Mouse (Mus musculus): ENCODE data around the gene Zfp1.

The Zfp1 gene

GRCm38 (mm10) chr8:111643264-111644141, at the start of gene Zfp1:
Zfp1 (plus strand) TSS chr8:111643401.
- peak; percentile 90 for DNase-seq (ENCODE audit: low read depth, low spot score)

- DNase-seq (ENCODE audit: low read depth, low spot score), result no peak
These were observed 49.0 kb upstream of the Zfp1 start for GRCm38 (mm10) chr8:111594044-111594840.

GRCm38 (mm10) chr8:111594951-111595350, 48.2 kb upstream of the Zfp1 start:
- no peak for DNase-seq (ENCODE audit: low read depth, low spot score)

GRCm38 (mm10) chr8:111595712-111596484, 47.3 kb upstream of the Zfp1 start:
- DNase-seq (ENCODE audit: low read depth, low spot score), result no peak

- no peak for DNase-seq (ENCODE audit: low read depth, low spot score)
These were observed 46.7 kb upstream of the Zfp1 start for GRCm38 (mm10) chr8:111596485-111596821.

GRCm38 (mm10) chr8:111597310-111597709, 45.9 kb upstream of the Zfp1 start:
- DNase-seq (ENCODE audit: low read depth, low spot score), result no peak

GRCm38 (mm10) chr8:111599707-111600444, 43.3 kb upstream of the Zfp1 start:
- DNase-seq (ENCODE audit: low read depth, low spot score), result no peak

- no peak for DNase-seq (ENCODE audit: low read depth, low spot score)
These were observed 41.2 kb upstream of the Zfp1 start for GRCm38 (mm10) chr8:111602050-111602449.

- no peak for DNase-seq (ENCODE audit: low read depth, low spot score)
These were observed 38.2 kb upstream of the Zfp1 start for GRCm38 (mm10) chr8:111604986-111605385.

GRCm38 (mm10) chr8:111606961-111607360, 36.2 kb upstream of the Zfp1 start:
- DNase-seq (ENCODE audit: low read depth, low spot score), result no peak

GRCm38 (mm10) chr8:111607414-111607813, 35.8 kb upstream of the Zfp1 start:
- no peak for DNase-seq (ENCODE audit: low read depth, low spot score)

GRCm38 (mm10) chr8:111613181-111613580, 30.0 kb upstream of the Zfp1 start:
- peak; percentile 82 for DNase-seq (ENCODE audit: low read depth, low spot score)

- DNase-seq (ENCODE audit: low read depth, low spot score), result no peak
These were observed 28.2 kb upstream of the Zfp1 start for GRCm38 (mm10) chr8:111614786-111615701.

GRCm38 (mm10) chr8:111617812-111618211, 25.4 kb upstream of the Zfp1 start:
- DNase-seq (ENCODE audit: low read depth, low spot score), result no peak

- DNase-seq (ENCODE audit: low read depth, low spot score), result no peak
These were observed 24.9 kb upstream of the Zfp1 start for GRCm38 (mm10) chr8:111618273-111618672.

GRCm38 (mm10) chr8:111619936-111620335, 23.3 kb upstream of the Zfp1 start:
- no peak for DNase-seq (ENCODE audit: low read depth, low spot score)

GRCm38 (mm10) chr8:111622104-111622503, 21.1 kb upstream of the Zfp1 start:
- DNase-seq (ENCODE audit: low read depth, low spot score), result no peak

GRCm38 (mm10) chr8:111622553-111622952, 20.6 kb upstream of the Zfp1 start:
- no peak for DNase-seq (ENCODE audit: low read depth, low spot score)

GRCm38 (mm10) chr8:111624081-111624852, 18.9 kb upstream of the Zfp1 start:
- no peak for DNase-seq (ENCODE audit: low read depth, low spot score)

All from WW6 (cell line).